Mouse (Mus musculus) neural tube, embryonic 13.5 days (tissue): ENCODE results near the gene Rcan1. TPM values are rescaled to one million over a fixed set of nuclear protein-coding genes. Genes with fewer than 3 reads are reported as not detected.
"Not testable (repeated sequence)": the region's sequence is repeated elsewhere in the genome, so short reads cannot be mapped to it uniquely, and the experiment has no call there.

ENCODE experiments used
- ATAC-seq: fragments of 200-750 bp; cut with Nextera tagmentation; 2 replicates; pipeline ENCODE4 v1.8.0; 2017; ENCODE audit warnings: low read depth, mild to moderate bottlenecking, moderate TSS enrichment, moderate library complexity
- H3K27ac ChIP-seq: fragments of 300-500 bp; sonication (generic); replicated peaks from 2 replicates; pipeline ENCODE4 v1.5.1; 2015; ENCODE audit warnings: moderate library complexity, mild to moderate bottlenecking, inconsistent platforms
- H3K27me3 ChIP-seq: fragments of 300-500 bp; sonication (generic); 2 replicates; pipeline ENCODE4 v1.6.1; 2015; ENCODE audit warnings: mild to moderate bottlenecking, inconsistent platforms
- H3K36me3 ChIP-seq: fragments of 300-500 bp; sonication (generic); 2 replicates; pipeline ENCODE4 v1.6.1; 2015; ENCODE audit warnings: mild to moderate bottlenecking, inconsistent platforms
- H3K4me1 ChIP-seq: fragments of 300-500 bp; sonication (generic); replicated peaks from 2 replicates; pipeline ENCODE4 v1.6.1; 2015; ENCODE audit warnings: inconsistent platforms
- H3K4me2 ChIP-seq: fragments of 300-500 bp; sonication (generic); 2 replicates; pipeline ENCODE4 v1.6.1; 2015; ENCODE audit warnings: inconsistent platforms, mild to moderate bottlenecking, moderate library complexity
- H3K4me3 ChIP-seq: fragments of 300-500 bp; sonication (generic); 2 replicates; pipeline ENCODE4 v1.5.1; 2015; ENCODE audit warnings: mild to moderate bottlenecking, inconsistent platforms
- H3K9ac ChIP-seq: fragments of 300-500 bp; sonication (generic); 2 replicates; pipeline ENCODE4 v1.6.1; 2015; ENCODE audit warnings: moderate library complexity, mild to moderate bottlenecking, inconsistent platforms
- H3K9me3 ChIP-seq: fragments of 300-500 bp; sonication (generic); 2 replicates; pipeline ENCODE4 v1.6.1; 2016; ENCODE audit warnings: inconsistent platforms
- WGBS: fragments of 180-500 bp; shearing (Covaris S2); methylation state at CpG from one replicate; pipeline ENCODE4 v1.1.7; 2015; 5-methylcytosine and 5-hydroxymethylcytosine counted together
- polyA plus RNA-seq: library from polyadenylated mRNA; unstranded; fragments of >200 nt; fragmentation: Nextera tagmentation; extraction: Ambion mirVana; gene quantifications from 2 replicates; pipeline ENCODE4 v1.2.1, GENCODE M21; 2015

Rcan1 gene
- polyA plus RNA-seq: 51.7 and 60.2 TPM in 2 replicates

- Histone ChIP-seq H3K27ac (no peak within 1 kb of the TSS), H3K4me1 (peaks cover 6% of the 10 kb centered on the region; the same call in 1 of the 2 replicates), H3K9me3 (no peaks in the 10 kb centered on the region), H3K4me2 (no peak within 1 kb of the TSS), H3K36me3 (no peaks in the 10 kb centered on the region), H3K27me3 (no peaks in the 10 kb centered on the region), H3K9ac (no peak within 1 kb of the TSS), H3K4me3 (no peak within 1 kb of the TSS)
- ATAC-seq: no peak
- 72% methylated on average over 6 of the region's 6 CpGs for WGBS
Observed at GRCm38 (mm10) chr16:92470706-92471105, at the start of gene Rcan1. Rcan1 (minus strand) TSS chr16:92470867.

GRCm38 (mm10) chr16:92519820-92520492 lies 49.3 kb upstream of the Rcan1 start:
- no peaks in the 10 kb centered on the region for H3K36me3 ChIP-seq
- H3K4me1 ChIP-seq: no peaks in the 10 kb centered on the region
- no peaks in the 10 kb centered on the region for H3K9me3 ChIP-seq
- no peak overlapping the region for H3K4me2 ChIP-seq
- WGBS: 56% methylated on average over 13 of the region's 13 CpGs
- no peak for ATAC-seq
- no peaks in the 10 kb centered on the region; the same call in 1 of the 2 replicates for H3K27me3 ChIP-seq
- no peak overlapping the region for H3K27ac ChIP-seq
- H3K9ac ChIP-seq: no peak overlapping the region
- no peak overlapping the region for H3K4me3 ChIP-seq

GRCm38 (mm10) chr16:92518718-92519117 lies 48.1 kb upstream of the Rcan1 start:
- H3K36me3 ChIP-seq: no peaks in the 10 kb centered on the region
- H3K9me3 ChIP-seq: no peaks in the 10 kb centered on the region
- no peak overlapping the region for H3K27ac ChIP-seq
- ATAC-seq: no peak
- H3K4me3 ChIP-seq: no peak overlapping the region
- 44% methylated on average over 4 of the region's 4 CpGs for WGBS
- no peak overlapping the region for H3K9ac ChIP-seq
- no peaks in the 10 kb centered on the region for H3K4me1 ChIP-seq
- no peak overlapping the region for H3K4me2 ChIP-seq
- H3K27me3 ChIP-seq: no peaks in the 10 kb centered on the region; the same call in 1 of the 2 replicates

- H3K4me2 ChIP-seq: no peak overlapping the region
- ATAC-seq: no peak
- H3K36me3 ChIP-seq: no peaks in the 10 kb centered on the region
- no peak overlapping the region for H3K27ac ChIP-seq
- no peaks in the 10 kb centered on the region; the same call in 1 of the 2 replicates for H3K27me3 ChIP-seq
- H3K9me3 ChIP-seq: no peaks in the 10 kb centered on the region
- no peak overlapping the region for H3K4me3 ChIP-seq
- H3K9ac ChIP-seq: no peak overlapping the region
- 93% methylated on average over 9 of the region's 9 CpGs for WGBS
- H3K4me1 ChIP-seq: no peaks in the 10 kb centered on the region
Observed at GRCm38 (mm10) chr16:92516139-92516538, 45.5 kb upstream of the Rcan1 start.

GRCm38 (mm10) chr16:92514896-92515295 lies 44.2 kb upstream of the Rcan1 start:
- not testable (repeated sequence) for ATAC-seq, H3K36me3 ChIP-seq, H3K27me3 ChIP-seq, H3K9me3 ChIP-seq, H3K4me3 ChIP-seq, H3K9ac ChIP-seq, H3K4me1 ChIP-seq, H3K4me2 ChIP-seq, H3K27ac ChIP-seq
- whole genome bisulfite sequencing: 85% methylated on average over 7 of the region's 9 CpGs

GRCm38 (mm10) chr16:92511773-92512391 lies 41.2 kb upstream of the Rcan1 start:
- no peak overlapping the region for H3K4me3 ChIP-seq
- no peaks in the 10 kb centered on the region for H3K9me3 ChIP-seq
- no peaks in the 10 kb centered on the region for H3K4me1 ChIP-seq
- H3K36me3 ChIP-seq: no peaks in the 10 kb centered on the region
- 61% methylated on average over 5 of the region's 5 CpGs for WGBS
- H3K4me2 ChIP-seq: no peak overlapping the region
- H3K9ac ChIP-seq: no peak overlapping the region
- H3K27me3 ChIP-seq: no peaks in the 10 kb centered on the region
- no peak overlapping the region for H3K27ac ChIP-seq
- no peak for ATAC-seq

- no peaks in the 10 kb centered on the region for H3K4me1 ChIP-seq
- H3K27ac ChIP-seq: no peak overlapping the region
- H3K36me3 ChIP-seq: no peaks in the 10 kb centered on the region
- ATAC-seq: no peak
- no peak overlapping the region for H3K4me3 ChIP-seq
- H3K9me3 ChIP-seq: no peaks in the 10 kb centered on the region
- no peak overlapping the region for H3K4me2 ChIP-seq
- no peak overlapping the region for H3K9ac ChIP-seq
- H3K27me3 ChIP-seq: no peaks in the 10 kb centered on the region
- 78% methylated on average over 13 of the region's 13 CpGs for WGBS
Observed at GRCm38 (mm10) chr16:92510835-92511772, 40.4 kb upstream of the Rcan1 start.

- no peak overlapping the region for H3K27ac ChIP-seq
- H3K4me3 ChIP-seq: no peak overlapping the region
- WGBS: 90% methylated on average over 4 of the region's 4 CpGs
- H3K9me3 ChIP-seq: no peaks in the 10 kb centered on the region
- H3K27me3 ChIP-seq: 0 out of 2 replicates have a peak, but pooled peaks cover 3% of the 10 kb centered on the region
- H3K4me2 ChIP-seq: no peak overlapping the region
- no peak for ATAC-seq
- H3K36me3 ChIP-seq: no peaks in the 10 kb centered on the region
- no peaks in the 10 kb centered on the region for H3K4me1 ChIP-seq
- no peak overlapping the region for H3K9ac ChIP-seq
Observed at GRCm38 (mm10) chr16:92507573-92507972, 36.9 kb upstream of the Rcan1 start.

GRCm38 (mm10) chr16:92503105-92503504 lies 32.4 kb upstream of the Rcan1 start:
- no peaks in the 10 kb centered on the region for H3K9me3 ChIP-seq
- peaks cover 38% of the 10 kb centered on the region for H3K27me3 ChIP-seq
- H3K9ac ChIP-seq: no peak overlapping the region
- peaks cover 12% of the 10 kb centered on the region for H3K4me1 ChIP-seq
- H3K4me3 ChIP-seq: no peak overlapping the region
- ATAC-seq: no peak
- no peak overlapping the region for H3K4me2 ChIP-seq
- no peak overlapping the region for H3K27ac ChIP-seq
- no peaks in the 10 kb centered on the region for H3K36me3 ChIP-seq
- WGBS: 80% methylated on average over 5 of the region's 5 CpGs

GRCm38 (mm10) chr16:92500534-92500933 lies 29.9 kb upstream of the Rcan1 start:
- no peak for ATAC-seq

GRCm38 (mm10) chr16:92499324-92499723 lies 28.7 kb upstream of the Rcan1 start:
- Histone ChIP-seq H3K4me2 (peak overlapping the region; percentile 91), H3K27me3 (peaks cover 60% of the 10 kb centered on the region), H3K9me3 (no peaks in the 10 kb centered on the region), H3K9ac (peak overlapping the region; percentile 65; the same call in 1 of the 2 replicates), H3K4me3 (peak overlapping the region; percentile 46), H3K4me1 (peaks cover 18% of the 10 kb centered on the region), H3K36me3 (no peaks in the 10 kb centered on the region), H3K27ac (no peak overlapping the region)
- ATAC-seq: no peak
- WGBS: 20% methylated on average over 15 of the region's 15 CpGs

More at GRCm38 (mm10) chr16:92500534-92500933, 29.9 kb upstream of the Rcan1 start:
- Histone ChIP-seq H3K4me3 (no peak overlapping the region), H3K4me1 (peaks cover 18% of the 10 kb centered on the region), H3K9me3 (no peaks in the 10 kb centered on the region), H3K36me3 (no peaks in the 10 kb centered on the region), H3K27me3 (peaks cover 60% of the 10 kb centered on the region), H3K27ac (no peak overlapping the region), H3K4me2 (no peak overlapping the region), H3K9ac (no peak overlapping the region)
- WGBS: 87% methylated on average over 8 of the region's 8 CpGs

- Histone ChIP-seq H3K4me2 (peak overlapping the region; percentile 91), H3K36me3 (no peaks in the 10 kb centered on the region), H3K27me3 (peaks cover 57% of the 10 kb centered on the region), H3K4me1 (peaks cover 18% of the 10 kb centered on the region), H3K27ac (no peak overlapping the region), H3K4me3 (peak overlapping the region; percentile 46), H3K9me3 (no peaks in the 10 kb centered on the region), H3K9ac (peak overlapping the region; percentile 65)
- WGBS: under 1% methylated on average over 34 of the region's 34 CpGs
- ATAC-seq: no peak
Observed at GRCm38 (mm10) chr16:92498589-92498981, 27.9 kb upstream of the Rcan1 start.
